Mouse (Mus musculus) heart, adult 2 months (tissue): ENCODE data around the gene D1Pas1.

Experiments used
- CTCF ChIP-seq: fragments of 200-600 bp; IDR thresholded peaks from 2 replicates; pipeline ENCODE4 v1.8.1; 2022; ENCODE audit warnings: antibody characterized with exemption, mild to moderate bottlenecking, moderate library complexity
- EP300 ChIP-seq: fragments of 200-500 bp; IDR thresholded peaks from 2 replicates; pipeline ENCODE4 v1.6.1; 2011; ENCODE audit warnings: low read depth, low read length, control low read depth; ENCODE audit not compliant: insufficient read depth
- POLR2A ChIP-seq: fragments of 200-500 bp; IDR thresholded peaks from 2 replicates; pipeline ENCODE4 v1.6.1; 2011; ENCODE audit warnings: mild to moderate bottlenecking, low read depth, low read length, control low read depth; ENCODE audit not compliant: insufficient read depth

DNA sequence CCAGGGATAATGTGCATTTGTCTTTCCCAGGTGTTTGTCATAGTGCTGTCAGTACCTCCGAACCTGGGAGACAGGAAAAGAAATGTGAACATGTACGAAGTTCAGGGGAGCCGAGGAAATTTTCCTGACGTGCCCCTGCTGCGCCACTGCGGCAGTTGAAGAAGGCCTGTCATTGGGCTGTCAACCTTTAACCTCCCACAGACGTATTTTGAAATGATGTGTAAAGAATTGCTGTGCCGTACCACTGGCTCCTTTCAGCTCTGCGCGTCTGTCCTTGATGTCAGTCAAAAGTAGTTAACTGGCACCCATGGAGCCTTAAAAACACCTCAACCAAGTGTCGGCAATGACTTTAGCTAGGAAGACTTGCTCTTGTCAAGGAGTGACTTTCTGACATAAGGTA is 42.9 kb downstream of the D1Pas1 start:
- no peak for TF ChIP-seq POLR2A
- TF ChIP-seq EP300 = no peak
- TF ChIP-seq CTCF = no peak
